Mouse (Mus musculus): ENCODE data around the gene Npcd. TPM values are rescaled to one million over a fixed set of nuclear protein-coding genes. Genes with fewer than 3 reads are reported as not detected.

Npcd gene
- total RNA-seq, 2 experiments from 2014 or later: not detected

- peak; percentile 95 for ATAC-seq (replicated peaks; ENCODE audit: poor library complexity, severe bottlenecking)
Observed at GRCm38 (mm10) chr15:79774117-79775027, 59.7 kb downstream of the Npcd start.

- ATAC-seq (replicated peaks; ENCODE audit: poor library complexity, severe bottlenecking): no peak
Observed at GRCm38 (mm10) chr15:79770629-79771240, 63.3 kb downstream of the Npcd start.

GRCm38 (mm10) chr15:79768302-79768701 is 65.7 kb downstream of the Npcd start:
- peak; percentile 90 for ATAC-seq (replicated peaks; ENCODE audit: poor library complexity, severe bottlenecking)

- ATAC-seq (replicated peaks; ENCODE audit: poor library complexity, severe bottlenecking): no peak
Observed at GRCm38 (mm10) chr15:79767327-79767961, 66.6 kb downstream of the Npcd start.

- no peak for ATAC-seq (replicated peaks; ENCODE audit: poor library complexity, severe bottlenecking)
Observed at GRCm38 (mm10) chr15:79766586-79767071, 67.4 kb downstream of the Npcd start.

GRCm38 (mm10) chr15:79766168-79766567 is 67.9 kb downstream of the Npcd start:
- no peak for ATAC-seq (replicated peaks; ENCODE audit: poor library complexity, severe bottlenecking)

GRCm38 (mm10) chr15:79765361-79765760 is 68.7 kb downstream of the Npcd start:
- ATAC-seq (replicated peaks; ENCODE audit: poor library complexity, severe bottlenecking): no peak

- ATAC-seq (replicated peaks; ENCODE audit: poor library complexity, severe bottlenecking): no peak
Observed at GRCm38 (mm10) chr15:79764539-79765267, 69.3 kb downstream of the Npcd start.

GRCm38 (mm10) chr15:79763601-79764246 is 70.3 kb downstream of the Npcd start:
- ATAC-seq (replicated peaks; ENCODE audit: poor library complexity, severe bottlenecking): no peak

- no peak for ATAC-seq (replicated peaks; ENCODE audit: poor library complexity, severe bottlenecking)
Observed at GRCm38 (mm10) chr15:79763001-79763400, 71.0 kb downstream of the Npcd start.

GRCm38 (mm10) chr15:79760956-79761355 is 73.1 kb downstream of the Npcd start:
- no peak for ATAC-seq (replicated peaks; ENCODE audit: poor library complexity, severe bottlenecking)

- ATAC-seq (replicated peaks; ENCODE audit: poor library complexity, severe bottlenecking): peak; percentile 26; the same call in 1 of the 2 replicates
Observed at GRCm38 (mm10) chr15:79757118-79757517, 76.9 kb downstream of the Npcd start.

GRCm38 (mm10) chr15:79755977-79756625 is 77.9 kb downstream of the Npcd start:
- 0 out of 2 replicates have a peak, but pooled peaks have one; percentile 7 for ATAC-seq (replicated peaks; ENCODE audit: poor library complexity, severe bottlenecking)

- no peak for ATAC-seq (replicated peaks; ENCODE audit: poor library complexity, severe bottlenecking)
Observed at GRCm38 (mm10) chr15:79755176-79755575, 78.9 kb downstream of the Npcd start.

GRCm38 (mm10) chr15:79753873-79754272 is 80.2 kb downstream of the Npcd start:
- no peak for ATAC-seq (replicated peaks; ENCODE audit: poor library complexity, severe bottlenecking)

GRCm38 (mm10) chr15:79753420-79753752 is 80.7 kb downstream of the Npcd start:
- ATAC-seq (replicated peaks; ENCODE audit: poor library complexity, severe bottlenecking): no peak

- peak; percentile 59 for ATAC-seq (replicated peaks; ENCODE audit: poor library complexity, severe bottlenecking)
Observed at GRCm38 (mm10) chr15:79752742-79753419, 81.2 kb downstream of the Npcd start.

GRCm38 (mm10) chr15:79751772-79752171 is 82.3 kb downstream of the Npcd start:
- peak; percentile 55 for ATAC-seq (replicated peaks; ENCODE audit: poor library complexity, severe bottlenecking)

GRCm38 (mm10) chr15:79750266-79750665 is 83.8 kb downstream of the Npcd start:
- ATAC-seq (replicated peaks; ENCODE audit: poor library complexity, severe bottlenecking): no peak
